Mouse (Mus musculus): ENCODE measurements at regions not wholly inside any gene's neighbourhood (a gene's known extent, or its start where the extent isn't known, plus 50 kb on each side); places are given as distances from the start of the nearest gene placed in this dataset.

DNA sequence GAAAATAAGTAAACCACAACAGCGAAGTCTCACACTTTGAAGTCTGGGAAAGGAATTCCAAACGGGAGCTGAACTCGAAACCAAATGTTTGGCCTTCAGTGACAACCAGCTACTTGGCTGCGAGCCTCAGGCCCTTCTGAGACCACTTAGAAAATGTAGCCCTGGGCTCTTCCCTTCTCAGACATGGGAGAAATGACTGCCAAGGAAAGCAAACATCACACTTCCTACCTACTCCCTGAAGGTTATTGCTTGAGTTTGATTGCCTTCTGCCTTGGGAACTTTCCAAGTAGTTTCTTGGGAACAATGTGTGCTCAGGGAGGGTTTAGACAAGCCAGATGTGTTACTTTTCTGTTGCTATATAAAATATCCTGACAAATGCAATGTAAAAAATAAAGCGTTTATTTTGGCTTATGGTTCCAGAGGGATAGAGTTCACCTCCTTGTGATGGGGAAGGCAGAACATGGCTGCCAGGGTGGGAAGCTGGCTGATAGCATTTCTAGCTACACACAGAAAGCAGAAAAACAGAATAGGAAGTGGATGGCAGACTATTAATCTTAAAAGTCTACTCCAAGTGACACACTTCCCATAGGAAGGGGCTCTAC lies 194.8 kb upstream of the Rack1 start:
- ATAC-seq (replicated peaks; ENCODE audit: low read depth, poor library complexity, severe bottlenecking): no peak

DNA sequence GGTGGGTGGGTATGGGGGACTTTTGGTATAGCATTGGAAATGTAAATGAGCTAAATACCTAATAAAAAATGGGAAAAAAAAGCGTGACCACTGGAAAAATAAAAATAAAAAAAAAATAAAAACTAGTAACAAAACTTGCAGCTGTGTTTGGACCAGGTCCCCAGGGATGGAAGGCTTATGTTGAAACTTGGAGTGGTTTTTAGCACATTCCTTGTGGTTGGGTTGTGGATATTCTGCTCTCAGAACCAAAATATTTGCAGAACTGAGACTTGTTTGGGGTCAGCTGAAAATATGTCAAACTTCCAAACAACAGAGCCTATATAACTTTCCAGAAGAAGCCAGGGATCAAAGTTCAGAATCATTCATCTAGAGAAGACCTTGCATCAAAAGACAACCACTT lies 199.0 kb upstream of the Rack1 start:
- no peak for ATAC-seq (replicated peaks; ENCODE audit: low read depth, poor library complexity, severe bottlenecking)

DNA sequence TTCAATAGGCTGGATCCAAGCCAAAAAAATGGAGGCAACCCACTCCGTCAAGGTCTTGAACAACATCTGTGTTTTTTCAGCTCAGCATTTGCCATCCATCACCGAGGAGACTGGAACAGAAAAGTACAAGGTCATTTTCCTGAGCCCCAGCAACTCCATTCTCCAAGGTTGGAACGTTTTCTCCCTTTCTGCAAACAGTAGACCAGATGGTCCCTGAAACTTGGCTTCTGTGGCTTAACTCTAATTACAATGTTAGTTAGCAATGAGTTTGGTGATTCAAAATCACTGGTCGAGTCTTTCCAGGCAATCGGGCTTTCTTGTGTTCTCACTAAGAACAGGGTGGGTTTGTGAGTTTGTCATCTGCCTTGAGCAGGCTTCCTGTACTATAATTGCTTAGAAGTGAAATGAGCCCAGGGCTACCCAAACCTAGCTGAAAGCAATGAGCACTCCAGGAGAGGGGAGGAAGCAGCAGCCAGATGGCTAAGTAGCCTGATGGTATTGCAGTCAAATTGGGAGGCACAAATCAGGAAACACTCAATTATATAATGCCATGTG lies 200.5 kb upstream of the Rack1 start:
- no peak for ATAC-seq (replicated peaks; ENCODE audit: low read depth, poor library complexity, severe bottlenecking)

DNA sequence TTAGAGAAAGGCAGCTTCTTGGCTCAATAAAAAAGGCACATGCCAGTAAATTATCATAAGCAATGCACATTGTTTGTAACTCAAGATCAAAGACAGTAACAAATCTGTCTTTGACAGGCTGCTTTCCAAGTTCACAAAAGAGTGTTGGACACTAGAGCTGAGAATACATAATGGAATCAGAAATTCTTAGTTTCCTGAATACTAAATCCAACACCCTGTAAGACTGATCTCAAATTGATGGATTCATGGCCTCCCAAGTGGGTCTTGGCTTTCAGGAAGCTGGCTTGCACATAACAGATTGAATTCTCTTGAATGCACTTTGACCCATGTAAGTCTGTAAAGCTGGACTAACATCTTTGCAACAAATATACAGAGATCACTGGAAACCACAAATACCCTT lies 201.1 kb upstream of the Rack1 start:
- no peak for ATAC-seq (replicated peaks; ENCODE audit: low read depth, poor library complexity, severe bottlenecking)

DNA sequence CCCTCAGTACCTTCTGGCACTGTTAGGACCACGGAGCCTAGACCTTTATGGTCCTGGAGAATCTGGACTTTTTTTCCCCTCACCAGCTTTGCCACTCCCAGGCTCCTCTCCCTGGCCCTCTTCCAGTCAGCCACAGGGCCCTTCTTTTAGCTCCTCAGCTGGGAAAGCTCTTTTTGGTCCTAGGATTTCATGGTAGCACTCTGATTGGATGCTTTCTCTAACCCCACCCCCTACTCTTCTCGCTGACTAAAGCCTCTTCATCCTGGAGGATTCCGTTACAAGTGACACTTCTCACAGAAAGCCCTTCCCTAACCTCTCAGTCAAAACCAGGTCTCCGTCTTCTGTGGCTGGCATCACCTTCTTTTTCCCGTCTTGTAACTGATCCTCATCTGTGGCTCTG lies 205.7 kb upstream of the Rack1 start:
- no peak for ATAC-seq (replicated peaks; ENCODE audit: low read depth, poor library complexity, severe bottlenecking)

DNA sequence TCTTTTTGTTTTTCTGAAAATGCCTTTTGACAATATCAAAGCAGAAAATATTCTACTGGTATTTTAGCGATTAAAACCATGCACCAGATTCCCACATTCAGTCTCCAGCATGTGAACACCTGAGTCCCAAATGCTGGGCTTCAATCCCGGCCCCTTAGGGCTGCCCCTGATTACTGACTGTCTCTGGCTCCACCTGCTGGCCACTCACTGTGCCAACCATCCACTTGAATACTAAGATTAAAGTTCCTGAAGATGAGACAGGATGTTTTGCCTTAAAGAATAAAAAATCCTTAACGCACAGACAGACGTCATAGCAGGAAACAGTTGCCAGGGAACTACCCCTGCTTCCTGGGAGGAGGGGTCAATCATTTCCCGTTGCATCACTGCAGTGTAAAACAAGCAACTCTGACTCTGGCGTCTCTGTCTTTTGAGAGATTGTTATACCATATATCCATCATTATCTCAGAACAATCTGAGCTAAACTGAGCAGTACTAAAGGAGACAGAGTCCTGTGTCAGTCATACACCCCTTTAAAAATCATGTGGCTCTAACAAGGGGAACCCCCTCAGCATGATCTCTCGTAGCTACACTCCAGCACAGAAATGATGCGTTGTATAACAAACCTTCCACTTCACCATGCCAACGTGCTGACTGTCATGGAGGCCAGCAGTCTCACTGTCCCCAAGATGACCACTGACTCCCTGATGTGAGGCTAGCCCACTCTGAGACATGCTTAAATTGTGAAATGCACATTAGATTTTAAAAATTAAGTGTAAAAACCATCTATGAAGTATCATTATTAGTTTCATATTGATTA lies 211.1 kb upstream of the Rack1 start:
- peak; percentile 76 for ATAC-seq (replicated peaks; ENCODE audit: low read depth, poor library complexity, severe bottlenecking)

DNA sequence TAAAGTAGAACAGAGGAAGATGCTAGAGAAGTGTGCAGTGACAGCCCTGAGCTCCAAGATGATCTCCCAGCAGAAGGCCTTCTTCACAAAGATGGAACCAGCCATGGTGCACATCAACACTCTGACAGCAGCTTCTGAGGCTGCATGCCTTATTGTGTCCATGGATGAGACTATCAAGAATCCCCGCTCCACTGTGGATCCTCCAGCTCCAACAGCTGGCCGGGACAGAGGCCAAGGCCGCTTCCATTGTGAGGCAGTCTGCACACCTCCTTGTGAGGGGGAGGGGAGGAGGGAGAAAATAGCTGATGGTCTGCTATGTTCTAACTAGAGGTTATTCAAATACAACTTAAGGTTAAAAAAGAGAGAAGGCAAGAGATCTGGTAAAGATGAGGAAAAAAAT lies 231.4 kb upstream of the Rack1 start:
- ATAC-seq (replicated peaks; ENCODE audit: low read depth, poor library complexity, severe bottlenecking): no peak

DNA sequence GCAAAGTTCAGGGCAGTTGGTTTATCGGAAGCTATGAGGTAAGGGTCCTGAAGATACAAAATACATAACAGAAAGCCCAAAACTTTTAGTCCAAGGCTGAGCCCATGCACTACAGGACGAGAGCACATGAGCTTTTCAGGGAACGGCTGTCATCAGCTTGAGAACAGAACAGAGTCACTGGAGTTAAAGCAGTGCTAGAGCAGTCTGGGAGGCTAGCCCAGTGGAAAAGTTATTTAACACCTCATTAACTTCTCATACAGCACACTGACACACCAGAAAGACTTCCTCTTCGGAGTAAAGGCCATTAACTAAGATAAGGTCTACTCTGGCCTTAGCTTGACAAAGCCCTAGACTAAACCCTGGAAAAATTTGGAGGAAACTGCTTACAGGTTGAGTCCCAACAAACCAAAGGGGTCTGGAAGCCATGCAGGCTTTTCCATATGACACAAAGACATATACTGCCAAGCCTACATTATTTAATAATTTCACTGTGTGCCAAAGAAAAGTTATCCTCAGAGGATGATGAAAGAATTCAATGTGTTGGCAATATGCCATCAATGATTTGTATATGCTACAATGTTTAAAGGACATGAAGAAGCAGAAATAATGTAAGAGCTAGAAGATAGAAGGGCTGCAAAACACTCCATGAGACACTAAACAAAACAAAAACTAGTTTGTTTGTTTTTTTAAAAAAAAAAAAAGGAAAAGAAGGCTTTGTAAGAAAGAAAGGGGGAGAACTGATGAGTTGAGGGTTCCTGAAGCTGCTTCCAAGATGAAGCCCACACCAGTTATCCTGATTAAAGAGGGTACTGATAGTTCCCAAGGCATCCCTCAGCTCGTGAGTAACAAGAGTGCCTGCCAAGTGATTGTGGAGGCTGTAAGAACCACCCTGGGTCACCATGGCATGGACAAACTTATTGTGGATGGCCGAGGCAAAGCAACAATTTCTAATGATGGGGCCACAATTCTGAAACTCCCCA lies 232.3 kb upstream of the Rack1 start:
- no peak for ATAC-seq (replicated peaks; ENCODE audit: low read depth, poor library complexity, severe bottlenecking)

DNA sequence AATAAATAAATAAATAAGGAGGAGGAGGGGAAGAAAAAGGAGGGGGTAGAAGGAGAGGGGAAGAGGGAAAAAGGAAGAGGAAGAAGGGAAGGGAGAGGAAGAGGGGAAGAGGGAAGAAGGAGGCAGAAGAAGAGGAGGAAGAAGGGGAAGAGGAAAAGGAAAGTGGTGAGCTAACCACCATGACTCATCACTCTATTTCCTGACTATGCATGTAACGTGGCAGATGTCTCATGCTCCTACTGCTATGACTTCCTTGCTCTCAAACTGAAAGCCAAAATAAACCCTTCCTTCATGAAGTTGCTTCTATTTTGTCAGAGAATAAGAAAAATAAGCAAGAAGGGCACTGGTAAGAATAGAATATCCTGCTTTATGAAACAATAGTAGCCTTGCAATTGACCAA lies 242.1 kb upstream of the Rack1 start:
- ATAC-seq (replicated peaks; ENCODE audit: low read depth, poor library complexity, severe bottlenecking): no peak

DNA sequence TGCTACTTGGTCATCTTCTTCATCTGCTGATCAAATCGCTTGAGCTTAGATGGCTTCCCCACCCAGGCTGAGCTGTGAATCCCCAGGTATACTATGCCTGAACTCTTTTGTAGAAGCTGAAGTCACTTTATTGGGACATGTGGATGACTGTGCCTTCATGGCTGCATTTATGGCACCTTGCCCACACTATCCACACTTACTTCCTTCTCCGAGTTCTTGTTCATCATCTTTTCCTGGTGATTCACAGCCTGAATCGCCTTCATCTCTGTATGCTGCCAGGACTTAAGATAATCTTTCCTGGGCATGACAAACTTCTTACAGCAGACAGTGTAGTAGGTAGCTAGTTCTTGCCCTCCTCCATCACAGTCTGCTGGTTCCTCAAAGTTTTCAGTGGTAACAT lies 248.1 kb upstream of the Rack1 start:
- no peak for ATAC-seq (replicated peaks; ENCODE audit: low read depth, poor library complexity, severe bottlenecking)

DNA sequence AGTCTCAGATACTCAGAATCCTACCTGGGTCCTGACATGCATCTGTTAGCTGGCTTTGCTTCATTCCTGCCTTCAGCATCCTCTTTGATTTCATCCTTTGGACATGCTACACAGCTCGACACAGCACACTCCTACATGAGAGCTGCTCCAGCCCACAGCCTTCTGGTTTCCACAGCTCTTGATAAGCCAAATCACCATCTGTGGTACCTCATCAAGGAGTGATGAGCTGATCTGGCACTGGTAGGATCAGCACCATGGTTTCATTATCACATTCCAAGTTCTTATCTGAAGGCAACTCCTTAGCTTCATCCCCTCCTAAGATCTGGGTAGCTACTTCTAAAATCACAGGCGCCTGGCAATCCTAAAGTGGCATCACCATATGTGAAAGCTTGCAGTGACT lies 248.9 kb upstream of the Rack1 start:
- no peak for ATAC-seq (replicated peaks; ENCODE audit: low read depth, poor library complexity, severe bottlenecking)

DNA sequence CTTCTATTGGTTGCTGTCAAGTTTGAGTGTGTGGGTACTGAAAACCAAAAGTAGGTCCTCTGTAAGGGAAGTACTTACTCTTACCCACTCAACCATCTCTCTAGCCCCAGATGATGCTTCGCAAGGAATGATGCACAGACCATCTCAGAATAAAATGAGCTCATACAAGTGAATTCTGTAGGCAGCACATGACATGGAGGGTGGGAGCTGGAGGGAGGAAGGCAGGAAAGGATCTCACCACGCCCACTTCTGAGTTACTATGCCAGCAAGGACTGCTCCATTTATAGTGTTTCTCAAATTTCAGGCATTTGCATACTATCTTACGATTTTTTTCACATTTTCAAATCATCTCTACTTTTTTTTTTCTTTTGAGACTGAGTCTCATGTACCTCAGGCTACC lies 273.8 kb upstream of the Rack1 start:
- ATAC-seq (replicated peaks; ENCODE audit: low read depth, poor library complexity, severe bottlenecking): no peak

DNA sequence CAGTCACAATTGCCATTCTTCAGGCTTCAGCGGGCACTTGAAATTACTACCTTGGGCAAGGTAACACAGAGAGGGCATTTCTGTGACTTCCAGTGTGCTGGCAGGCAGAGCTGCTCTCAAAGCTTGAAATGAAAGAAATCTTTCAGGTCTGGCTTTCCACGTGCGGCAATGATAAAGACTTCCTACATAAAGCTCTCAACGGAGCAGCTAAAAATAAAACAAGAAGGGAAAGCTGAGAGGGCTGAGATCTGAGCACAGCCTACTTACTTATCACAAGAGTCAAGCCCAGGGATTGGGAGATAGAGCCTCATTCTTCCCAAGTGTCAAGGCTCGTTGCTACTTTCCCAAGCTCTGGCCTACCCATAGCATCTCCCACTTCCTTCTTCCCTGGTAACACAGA lies 274.6 kb upstream of the Rack1 start:
- ATAC-seq (replicated peaks; ENCODE audit: low read depth, poor library complexity, severe bottlenecking): no peak

DNA sequence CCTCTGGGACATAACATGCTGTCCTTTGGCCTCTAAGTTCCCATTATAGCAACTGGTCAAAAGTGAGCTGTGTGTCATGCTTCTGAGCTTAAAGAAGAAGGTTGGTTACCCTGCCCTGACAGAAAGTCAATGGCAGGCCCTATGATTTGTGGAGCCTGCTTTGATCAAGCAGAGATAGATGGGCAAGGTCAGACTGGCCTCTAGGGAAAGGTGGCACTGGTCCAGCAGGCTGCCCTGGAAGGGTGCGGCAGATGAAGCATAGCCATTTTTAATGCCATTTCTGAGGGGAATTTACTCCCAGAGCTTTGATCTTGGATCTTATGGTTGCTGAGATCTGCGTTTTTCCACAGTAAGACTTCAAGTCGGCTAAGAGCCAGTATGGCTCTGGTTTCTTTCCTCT lies 293.2 kb upstream of the Rack1 start:
- no peak for ATAC-seq (replicated peaks; ENCODE audit: low read depth, poor library complexity, severe bottlenecking)

DNA sequence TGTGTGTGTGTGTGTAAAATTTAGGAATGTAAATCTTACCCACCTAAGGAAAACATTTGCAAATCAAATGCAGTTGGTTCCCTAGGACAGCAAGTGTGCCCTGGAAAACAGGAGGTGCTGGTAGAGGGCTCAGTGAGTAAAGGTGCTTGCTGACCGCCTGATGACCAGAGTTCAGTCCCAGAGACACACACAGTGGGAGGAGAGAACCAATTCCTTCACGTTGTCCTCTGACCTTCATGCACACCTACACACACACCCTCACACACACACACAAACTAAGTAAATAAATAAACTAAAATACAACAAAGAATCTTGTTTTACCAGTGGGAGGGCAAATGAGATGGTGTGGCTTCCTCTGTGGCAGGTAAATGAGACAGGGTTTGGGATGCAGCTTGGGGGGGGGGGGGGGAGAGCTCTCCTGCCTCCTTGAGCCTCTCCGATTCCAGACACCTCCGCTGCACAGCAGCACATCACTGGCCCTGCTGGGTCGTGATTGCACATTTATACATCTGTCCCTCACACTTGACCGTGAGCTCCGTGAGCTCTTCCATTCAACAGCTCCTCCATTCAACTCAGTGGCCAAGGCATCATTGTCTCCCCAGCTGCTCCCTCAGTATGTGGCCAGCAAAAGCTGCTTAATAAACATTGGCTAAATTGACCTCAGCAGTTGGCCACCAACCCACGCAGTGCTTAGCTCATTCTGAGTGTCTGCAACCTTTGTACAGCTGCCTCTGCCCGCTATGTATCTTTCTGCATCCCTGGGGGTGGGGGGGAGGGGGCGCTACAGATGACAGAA lies 297.9 kb upstream of the Rack1 start:
- ATAC-seq (replicated peaks; ENCODE audit: low read depth, poor library complexity, severe bottlenecking): no peak

DNA sequence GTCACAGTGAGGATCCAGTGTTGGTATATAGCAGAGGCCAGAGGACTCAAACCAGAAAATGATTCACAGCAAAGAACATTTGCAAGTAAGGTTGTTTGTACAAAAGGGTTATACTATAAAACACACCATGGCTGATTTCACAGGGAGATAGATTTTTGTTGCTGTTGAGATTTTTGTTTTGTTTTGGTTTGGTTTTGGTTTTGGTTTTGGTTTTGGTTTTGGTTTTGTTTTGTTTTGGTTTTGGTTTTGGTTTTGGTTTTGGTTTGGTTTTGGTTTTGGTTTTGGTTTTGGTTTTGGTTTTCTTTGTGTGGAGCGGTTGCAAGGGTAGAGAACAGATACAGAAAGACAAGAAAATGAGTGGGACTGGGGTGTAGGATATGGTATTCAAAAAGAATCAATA lies 301.1 kb upstream of the Rack1 start:
- no peak for ATAC-seq (replicated peaks; ENCODE audit: low read depth, poor library complexity, severe bottlenecking)

DNA sequence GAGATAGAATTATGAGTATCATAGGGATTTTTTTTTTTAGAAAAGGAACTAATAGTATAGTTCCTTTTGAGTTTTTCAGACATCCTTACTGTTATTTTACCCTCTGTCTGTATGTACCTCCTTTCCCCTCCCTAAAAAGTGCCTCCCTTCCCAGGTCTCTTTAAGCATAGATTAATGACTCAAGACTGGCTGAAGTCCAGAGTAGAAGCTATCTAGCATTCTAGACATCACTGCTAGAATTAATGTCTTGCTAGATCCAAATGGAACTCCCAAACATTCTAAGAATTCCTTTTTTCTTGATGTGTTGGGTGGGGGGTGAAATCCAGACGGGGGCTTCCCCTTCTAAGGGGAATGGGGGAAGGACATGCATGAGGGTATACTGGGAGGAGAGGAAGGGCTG lies 311.8 kb upstream of the Rack1 start:
- no peak for ATAC-seq (replicated peaks; ENCODE audit: low read depth, poor library complexity, severe bottlenecking)

DNA sequence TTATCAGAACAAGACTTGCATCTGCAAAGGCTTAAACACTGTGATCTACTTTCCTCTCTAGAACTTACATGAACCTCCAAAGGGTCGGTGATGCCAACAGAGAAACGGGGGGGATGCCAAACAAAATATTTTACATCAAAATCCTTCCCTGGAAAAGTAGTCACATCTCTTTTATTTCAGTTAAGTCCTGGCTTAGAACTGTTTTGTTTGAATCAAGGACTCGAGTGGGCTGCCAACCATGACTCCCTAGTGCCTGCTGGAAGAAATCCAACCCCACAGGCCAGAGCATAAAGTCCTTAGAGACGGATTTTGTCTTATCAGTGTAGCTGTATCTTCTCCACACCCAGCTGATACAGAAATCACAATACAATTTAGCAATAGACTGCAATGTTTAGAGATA lies 336.1 kb upstream of the Rack1 start:
- no peak for ATAC-seq (replicated peaks; ENCODE audit: low read depth, poor library complexity, severe bottlenecking)

DNA sequence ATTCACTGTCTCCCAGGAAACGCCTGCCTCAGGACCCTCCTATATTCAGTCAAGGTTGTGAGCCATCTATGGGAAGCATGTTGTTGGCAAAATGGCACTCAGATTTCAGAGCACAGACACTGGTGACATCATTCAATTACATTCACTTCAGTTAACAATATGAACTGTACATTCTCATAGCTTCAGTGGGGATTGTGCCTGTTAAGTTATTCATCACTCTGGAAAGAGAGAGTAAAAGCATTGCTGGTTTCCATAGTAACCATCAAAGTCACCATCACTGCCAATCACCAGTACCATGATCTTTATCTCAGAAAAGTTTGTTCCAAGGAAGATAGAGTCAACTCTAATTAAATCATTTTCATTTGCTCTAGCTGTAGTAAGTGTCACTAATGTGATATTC lies 350.2 kb upstream of the Rack1 start:
- ATAC-seq (replicated peaks; ENCODE audit: low read depth, poor library complexity, severe bottlenecking): no peak
